Mouse (Mus musculus): ENCODE data around the gene Mesd.
A peak's percentile ranks its signal among the peaks of the same experiment; 100 is the strongest.

The Mesd gene

GRCm38 (mm10) chr7:83884021-83884658 lies at the start of gene Mesd, which contains the start of gene Tlnrd1:
Gene Mesd, plus strand, starts transcription at chr7:83884466.
Gene Tlnrd1, minus strand, starts transcription at chr7:83884305.
- peak; percentile 87 for DNase-seq (ENCODE audit: low spot score)

- DNase-seq (ENCODE audit: low spot score), result no peak
These were observed 45.6 kb upstream of the Mesd start for GRCm38 (mm10) chr7:83838525-83839224.

- no peak for DNase-seq (ENCODE audit: low spot score)
These were observed 44.2 kb upstream of the Mesd start for GRCm38 (mm10) chr7:83840076-83840475.

- no peak for DNase-seq (ENCODE audit: low spot score)
These were observed 41.6 kb upstream of the Mesd start for GRCm38 (mm10) chr7:83842486-83843259.

- DNase-seq (ENCODE audit: low spot score), result no peak
These were observed 39.5 kb upstream of the Mesd start for GRCm38 (mm10) chr7:83844807-83845206.

DNA sequence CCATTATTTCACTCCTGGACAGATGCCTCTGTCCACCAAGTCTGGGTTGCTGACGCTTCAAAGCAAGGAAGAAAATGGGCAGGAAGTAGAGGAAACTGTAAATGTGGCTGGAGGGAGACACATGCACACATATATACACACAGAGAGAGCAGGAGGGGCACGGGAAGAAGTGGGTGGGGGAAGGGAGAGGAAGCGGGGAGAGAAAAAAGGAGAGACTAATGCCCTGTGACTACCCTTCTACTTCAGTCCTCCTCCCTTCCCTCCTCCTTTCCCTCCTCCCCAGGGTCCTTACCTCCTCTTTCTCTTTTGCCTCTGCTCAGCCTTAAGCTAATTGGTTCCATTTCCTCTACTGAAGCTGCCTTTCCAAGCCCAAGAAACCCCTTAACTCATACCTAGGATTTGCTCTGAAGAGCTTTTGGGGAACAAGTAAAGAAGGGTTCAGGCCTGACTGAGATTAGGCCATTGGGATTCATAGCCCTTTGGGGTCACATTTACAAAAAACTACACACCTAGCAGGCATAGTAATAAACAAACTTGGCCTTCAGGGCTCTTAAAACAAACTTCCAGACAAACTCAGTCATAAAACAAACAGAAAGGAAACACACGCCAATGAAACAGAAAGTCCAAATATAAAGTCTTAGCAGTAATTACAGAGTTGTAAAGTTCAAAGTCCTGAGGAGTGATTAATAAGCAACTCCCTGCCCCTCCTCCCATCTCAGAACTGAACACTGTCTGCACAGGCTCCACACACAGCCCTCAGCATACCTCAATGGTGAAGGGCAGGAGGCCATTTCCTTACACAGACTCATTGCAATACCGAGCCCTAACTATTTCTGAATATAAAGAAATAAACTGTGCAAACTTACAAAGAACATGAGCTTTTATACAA lies 36.8 kb upstream of the Mesd start:
- DNase-seq (ENCODE audit: low spot score), result no peak

- DNase-seq (ENCODE audit: low spot score), result no peak
These were observed 32.5 kb upstream of the Mesd start for GRCm38 (mm10) chr7:83851569-83852380.

GRCm38 (mm10) chr7:83852381-83853380 lies 31.6 kb upstream of the Mesd start:
- DNase-seq (ENCODE audit: low spot score), result no peak

- DNase-seq (ENCODE audit: low spot score), result no peak
These were observed 29.1 kb upstream of the Mesd start for GRCm38 (mm10) chr7:83855203-83855602.

DNA sequence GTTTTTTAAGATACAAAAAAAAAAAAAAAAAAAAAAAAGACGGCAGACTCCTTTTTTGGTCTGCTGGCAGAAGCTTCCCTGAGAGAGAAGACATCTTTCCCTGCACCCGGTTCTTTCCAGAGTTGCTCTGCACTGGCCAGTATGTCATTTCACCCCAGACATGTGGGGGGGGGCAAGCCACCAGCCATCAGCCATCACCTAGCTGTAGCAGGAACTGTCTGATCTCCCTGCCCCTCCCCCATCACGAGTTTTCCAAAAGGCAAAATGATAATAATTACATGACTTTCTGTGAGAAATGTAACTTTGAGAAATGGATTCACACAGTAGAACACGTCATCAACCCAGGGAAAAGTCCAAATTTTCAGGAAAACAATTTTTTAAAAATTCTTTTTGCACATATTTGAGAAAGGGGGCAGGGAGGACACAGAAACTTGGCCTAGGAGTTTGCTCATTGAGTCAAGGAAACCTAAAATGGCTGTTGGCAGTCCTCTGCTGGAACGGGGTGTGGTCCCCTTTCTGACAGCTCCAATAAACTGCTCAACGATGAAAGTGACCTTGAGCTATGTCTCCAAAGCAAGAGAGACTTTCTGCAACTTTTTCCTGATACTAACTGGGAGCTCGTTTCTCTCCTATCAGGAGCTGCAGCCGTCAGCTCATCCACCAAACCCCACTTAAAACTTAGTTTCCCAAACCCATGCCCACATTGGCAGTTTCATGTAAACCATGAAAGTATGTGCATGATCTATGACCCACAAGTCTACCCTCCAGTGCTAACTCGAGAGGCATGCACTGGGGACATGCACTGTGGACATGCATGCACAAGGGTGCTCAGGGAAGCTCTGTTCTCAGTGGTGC lies 27.7 kb upstream of the Mesd start:
- DNase-seq (ENCODE audit: low spot score), result peak; percentile 11

GRCm38 (mm10) chr7:83857208-83857488 lies 27.1 kb upstream of the Mesd start:
- no peak for DNase-seq (ENCODE audit: low spot score)

GRCm38 (mm10) chr7:83857921-83858320 lies 26.3 kb upstream of the Mesd start:
- DNase-seq (ENCODE audit: low spot score), result no peak

GRCm38 (mm10) chr7:83859378-83860083 lies 24.7 kb upstream of the Mesd start:
- DNase-seq (ENCODE audit: low spot score), result no peak

DNA sequence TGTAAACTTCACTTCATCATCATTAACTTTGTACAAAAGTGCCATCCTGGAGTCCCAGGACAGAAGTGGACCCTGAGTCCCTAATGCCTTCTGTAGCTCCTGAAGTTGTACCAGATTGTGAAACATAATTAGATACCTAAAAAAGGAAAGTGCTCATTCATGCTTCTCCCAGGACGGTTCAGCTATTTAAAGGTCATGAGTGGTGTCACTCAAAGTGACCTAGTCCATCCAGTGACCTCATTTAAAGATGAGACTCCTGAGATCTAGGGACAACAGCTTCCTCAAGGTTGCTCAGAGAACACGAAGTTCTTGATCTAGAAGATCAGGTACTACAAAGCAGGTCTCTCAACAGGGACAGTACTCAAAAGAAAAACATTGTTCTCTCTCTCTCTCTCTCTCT lies 20.7 kb upstream of the Mesd start:
- no peak for DNase-seq (ENCODE audit: low spot score)

- DNase-seq (ENCODE audit: low spot score), result no peak
These were observed 16.1 kb upstream of the Mesd start for GRCm38 (mm10) chr7:83868200-83868599.

GRCm38 (mm10) chr7:83869839-83870543 lies 14.3 kb upstream of the Mesd start:
- DNase-seq (ENCODE audit: low spot score), result no peak

DNA sequence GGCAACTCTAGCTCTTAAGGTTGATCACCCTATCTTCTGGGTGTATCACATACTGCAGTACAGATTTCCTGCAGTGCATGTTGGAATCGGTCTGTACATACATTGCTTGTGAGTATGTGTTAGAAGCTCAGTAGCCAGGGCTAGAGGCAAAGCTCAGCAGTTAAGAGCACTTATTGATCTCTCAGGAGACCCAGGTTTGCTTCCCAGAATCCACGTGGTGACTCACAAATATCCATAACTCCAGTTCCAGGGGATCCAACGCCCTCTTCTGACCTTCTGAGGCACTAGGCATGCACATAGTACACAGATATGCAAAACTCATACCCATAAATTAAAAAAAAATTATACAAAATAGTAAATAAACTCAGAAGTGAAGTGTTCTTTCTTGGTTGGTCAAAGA lies 7.2 kb upstream of the Mesd start:
- DNase-seq (ENCODE audit: low spot score), result no peak

Data from testis, postnatal 14 days (tissue).